Mouse (Mus musculus) urinary bladder, postnatal 4 days (tissue): ENCODE data around the gene Myh14.

Source experiments
- DNase-seq, 2 experiments: peaks; one replicate each; pipeline ENCODE4 v3.0.0; 2021 to 2022; ENCODE audit warnings: low spot score in 2 of 2

Gene Myh14

DNA sequence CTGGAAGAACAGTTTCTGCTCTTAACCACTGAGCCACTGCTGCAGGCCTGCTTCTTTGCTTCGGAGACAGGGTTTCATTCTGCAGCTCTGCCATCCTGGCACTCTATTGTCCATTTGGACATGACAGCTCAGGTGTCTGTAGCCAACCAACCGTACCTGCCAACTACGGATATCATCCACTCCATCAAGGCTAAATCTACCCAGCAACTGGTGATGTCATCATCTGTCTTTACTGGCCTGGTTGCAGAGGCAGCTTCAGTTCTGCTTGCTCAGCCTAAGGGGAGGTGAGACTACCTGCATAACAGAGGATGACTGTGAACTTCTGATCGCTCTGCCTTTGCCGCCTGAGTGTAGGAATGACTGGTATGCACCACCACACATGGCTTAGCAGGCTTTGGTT is 1.6 kb upstream of the Myh14 start:
- DNase-seq = no peak

GRCm38 (mm10) chr7:44669103-44669502 is 1.5 kb downstream of the Myh14 start:
- no peak for DNase-seq

DNA sequence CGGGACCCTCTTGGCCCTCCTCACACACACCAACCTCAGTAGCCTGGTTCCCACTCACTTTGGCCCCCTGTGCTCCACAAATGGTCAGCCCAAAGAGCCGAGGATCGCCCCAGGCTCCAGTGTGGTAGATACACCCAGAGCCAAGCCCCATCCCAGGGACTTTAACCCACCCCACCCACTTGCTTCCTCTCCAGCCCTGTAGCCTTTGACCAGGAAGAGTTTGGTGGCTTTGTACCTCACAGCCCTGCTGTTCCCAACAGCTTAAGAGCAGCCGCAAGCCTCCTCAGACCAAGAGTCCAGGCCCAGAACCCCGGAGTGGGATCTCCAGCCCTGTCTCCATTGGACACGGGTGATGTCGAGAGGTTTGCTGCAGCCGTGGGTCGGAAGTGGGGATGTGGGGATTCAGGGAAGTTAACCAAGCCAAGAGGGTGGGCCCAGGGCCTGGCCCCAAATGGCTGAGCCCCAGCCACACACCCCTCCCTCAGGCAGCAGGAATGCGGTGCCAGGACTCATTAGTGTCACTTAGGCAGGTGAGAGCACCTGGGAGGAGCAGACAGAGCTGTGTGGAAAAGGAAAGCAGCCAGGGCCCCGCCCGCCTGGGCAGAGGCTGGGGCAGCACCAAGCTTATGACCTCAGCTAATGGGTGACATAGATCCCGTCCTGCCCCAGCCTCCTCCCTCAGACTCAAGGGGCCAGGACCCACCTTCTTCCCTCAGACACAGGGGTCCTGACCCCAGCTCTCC is 2.5 kb downstream of the Myh14 start:
- DNase-seq = no peak

- no peak for DNase-seq
These were observed 4.2 kb downstream of the Myh14 start for GRCm38 (mm10) chr7:44666462-44666861.

DNA sequence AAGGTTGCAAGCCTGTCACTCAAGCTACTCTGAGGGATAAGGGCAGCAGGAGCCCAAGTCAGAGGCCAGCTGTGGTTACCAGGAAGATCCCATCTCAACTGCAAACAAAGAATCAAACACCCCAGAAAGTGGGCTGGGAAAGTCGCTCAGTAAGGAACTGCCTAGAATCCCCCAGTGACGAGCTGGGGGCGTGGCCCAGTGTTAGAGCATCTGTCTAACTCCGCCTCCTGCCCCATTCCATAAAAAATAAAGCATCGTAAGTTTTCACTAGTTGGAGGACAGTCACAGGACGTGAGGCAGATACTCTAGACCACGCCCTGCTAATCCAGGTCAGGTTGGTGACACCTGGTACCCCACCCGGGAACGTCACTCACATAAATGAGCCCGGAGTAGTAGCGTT is 5.9 kb downstream of the Myh14 start:
- no peak for DNase-seq

DNA sequence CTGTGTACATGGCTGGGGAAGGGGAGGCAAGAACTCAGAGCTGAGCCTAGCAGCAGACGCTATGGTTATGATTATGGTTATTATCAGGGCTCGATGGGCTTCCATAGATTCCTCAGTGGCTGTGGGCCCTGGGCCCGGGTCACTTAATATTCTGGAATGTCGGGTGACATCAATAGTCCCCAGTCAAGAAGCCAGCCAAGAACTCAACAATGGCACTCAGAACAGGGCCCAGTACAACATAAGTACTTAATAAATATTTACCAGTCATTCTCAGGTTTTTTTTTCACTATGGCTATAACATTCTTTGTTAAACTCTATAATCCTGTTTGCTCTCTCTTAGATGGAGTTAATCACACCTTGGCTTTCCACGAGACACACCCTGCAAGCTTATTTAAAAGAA is 7.1 kb downstream of the Myh14 start:
- no peak for DNase-seq

- no peak for DNase-seq
These were observed 8.1 kb downstream of the Myh14 start for GRCm38 (mm10) chr7:44662569-44662968.

- DNase-seq = peak in 1 of 2 experiments; percentile 50
These were observed 8.5 kb downstream of the Myh14 start for GRCm38 (mm10) chr7:44662168-44662567.

GRCm38 (mm10) chr7:44661219-44661618 is 9.4 kb downstream of the Myh14 start:
- DNase-seq = no peak

DNA sequence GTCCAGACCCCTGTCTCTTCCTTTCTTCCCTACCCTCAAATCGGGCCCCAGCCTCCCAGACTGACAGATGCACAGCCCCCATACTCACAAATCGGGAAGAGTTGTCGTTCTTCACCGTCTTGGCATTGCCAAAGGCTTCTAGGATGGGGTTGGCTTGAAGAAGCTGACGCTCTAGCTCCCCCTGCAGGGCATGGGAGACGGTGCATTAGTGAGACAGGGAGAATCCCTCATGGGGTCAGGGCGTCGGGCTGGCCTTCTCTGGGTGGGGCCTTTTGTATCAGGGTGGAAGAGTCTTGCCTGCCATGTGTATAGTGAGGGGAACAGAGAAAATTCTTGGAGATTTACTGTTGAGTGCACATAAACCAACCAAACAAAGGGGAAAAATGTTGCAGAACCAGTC is 15.1 kb downstream of the Myh14 start:
- DNase-seq = peak; percentile 39 to 72

- no peak for DNase-seq
These were observed 16.9 kb downstream of the Myh14 start for GRCm38 (mm10) chr7:44653773-44654172.

GRCm38 (mm10) chr7:44651416-44651815 is 19.2 kb downstream of the Myh14 start:
- DNase-seq = no peak

GRCm38 (mm10) chr7:44649990-44650389 is 20.7 kb downstream of the Myh14 start:
- no peak for DNase-seq

- no peak for DNase-seq
These were observed 21.5 kb downstream of the Myh14 start for GRCm38 (mm10) chr7:44649094-44649610.

DNA sequence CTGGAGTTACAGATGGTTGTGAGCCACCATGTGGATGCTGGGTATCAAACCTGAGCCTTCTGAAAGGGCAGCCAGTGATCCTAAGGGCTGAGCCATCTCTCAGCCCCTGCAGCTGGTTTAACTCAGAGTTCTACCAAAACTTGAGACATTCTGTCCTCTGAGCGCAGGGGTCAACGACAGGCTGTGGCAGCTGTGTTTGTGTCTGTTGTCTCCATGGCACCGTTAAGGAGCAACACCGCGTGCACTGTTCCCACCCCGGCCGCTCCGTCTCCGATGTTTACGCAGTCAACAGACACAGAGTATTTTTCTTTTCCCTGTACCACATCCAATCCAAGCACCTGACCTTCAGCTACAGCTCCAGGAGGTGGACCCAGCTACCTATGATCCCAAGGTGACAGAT is 22.9 kb downstream of the Myh14 start:
- no peak for DNase-seq

GRCm38 (mm10) chr7:44647042-44647724 is 23.5 kb downstream of the Myh14 start:
- no peak for DNase-seq

- DNase-seq = no peak
These were observed 24.7 kb downstream of the Myh14 start for GRCm38 (mm10) chr7:44645951-44646350.

GRCm38 (mm10) chr7:44645256-44645655 is 25.4 kb downstream of the Myh14 start:
- DNase-seq = no peak

GRCm38 (mm10) chr7:44641887-44642286 is 28.8 kb downstream of the Myh14 start:
- no peak for DNase-seq

DNA sequence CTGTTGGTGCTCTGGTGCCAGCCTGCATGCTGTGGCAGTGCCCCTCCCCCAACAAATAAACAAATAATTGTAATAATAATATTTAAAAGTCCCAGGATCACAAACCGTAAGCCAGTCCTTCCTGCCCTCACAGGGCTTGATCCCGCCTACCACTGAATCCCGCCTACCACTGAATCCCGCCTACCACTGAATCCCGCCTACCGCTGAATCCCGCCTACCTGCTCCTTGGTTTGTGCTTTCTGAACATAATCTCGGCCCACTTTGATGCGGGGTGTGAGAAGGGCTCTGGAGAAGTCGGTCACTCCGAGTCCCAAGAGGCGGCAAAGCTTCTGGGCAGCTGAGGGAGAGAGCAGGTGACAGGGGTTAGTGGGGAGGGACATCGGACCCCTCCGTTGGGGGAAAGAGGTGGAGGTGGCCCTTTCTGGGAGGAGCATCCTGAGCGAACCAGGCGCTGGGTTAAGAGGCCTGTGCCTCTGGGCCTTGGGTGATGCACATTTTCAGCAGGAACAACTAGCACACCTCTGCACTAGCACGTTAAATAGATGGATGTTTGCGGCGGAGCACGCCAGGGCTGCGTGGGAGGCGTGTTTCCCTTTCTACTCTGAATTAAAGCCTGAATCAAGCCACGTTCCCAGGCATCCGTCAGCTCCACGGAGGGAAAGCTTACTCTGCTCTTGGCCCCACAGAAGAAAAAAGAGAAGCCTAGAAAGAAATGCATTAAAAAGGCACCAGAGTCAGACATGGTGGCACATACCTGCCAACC is 29.6 kb downstream of the Myh14 start:
- no peak for DNase-seq

GRCm38 (mm10) chr7:44638663-44639062 is 32.0 kb downstream of the Myh14 start:
- no peak for DNase-seq

GRCm38 (mm10) chr7:44636684-44637083 is 34.0 kb downstream of the Myh14 start:
- no peak for DNase-seq
